In genomic region chr7:50486884-50487420, GRCm38 (mm10) we compare ENCODE assay signal across 25 mouse cellular contexts.
DNase-seq lines count a peak whose midpoint lies in the region; ATAC-seq lines count a peak whose summit lies in the region.
"Had no signal": no experiment of that assay in that cellular context is flagged by ENCODE, and none has a peak within 500 bp of the region (broad histone marks: within the 10 kb centered on the region; RNA-seq: fewer than 3 reads in every experiment).

No protein-coding gene starts in this region.

- H3K9ac ChIP-seq in lung, embryonic 16.5 days (ENCODE audit: low read length) = no peak overlapping the region
- H3K9ac ChIP-seq: embryonic facial prominence, embryonic 12.5 days; embryonic facial prominence, embryonic 15.5 days; forebrain, postnatal 0 days; hindbrain, embryonic 12.5 days had no signal

- H3K4me1 ChIP-seq in lung, embryonic 16.5 days (replicated peaks; ENCODE audit: control insufficient read depth, insufficient read depth, low read length) = no peaks in the 10 kb centered on the region
- H3K4me1 ChIP-seq: embryonic facial prominence, embryonic 12.5 days; embryonic facial prominence, embryonic 15.5 days; hindbrain, embryonic 12.5 days had no signal

- no peaks in the 10 kb centered on the region for H3K27me3 ChIP-seq in lung, embryonic 16.5 days (ENCODE audit: control insufficient read depth, insufficient read depth, low read depth, low read length)
- H3K27me3 ChIP-seq: CH12.LX; embryonic facial prominence, embryonic 12.5 days; embryonic facial prominence, embryonic 15.5 days; hindbrain, embryonic 12.5 days; Patski had no signal

- H3K36me3 ChIP-seq in lung, embryonic 16.5 days (ENCODE audit: control insufficient read depth, insufficient read depth, low read length) = no peaks in the 10 kb centered on the region
- H3K36me3 ChIP-seq: embryonic facial prominence, embryonic 12.5 days; embryonic facial prominence, embryonic 15.5 days; G1E; hindbrain, embryonic 12.5 days had no signal

- 41% methylated on average over 4 of the region's 4 CpGs for WGBS in lung, embryonic 16.5 days

- no peaks in the 10 kb centered on the region for H3K9me3 ChIP-seq in lung, embryonic 16.5 days (ENCODE audit: control insufficient read depth, low read length)
- H3K9me3 ChIP-seq: embryonic facial prominence, embryonic 12.5 days; embryonic facial prominence, embryonic 15.5 days; hindbrain, embryonic 12.5 days had no signal

- ATAC-seq in lung, embryonic 16.5 days (ENCODE audit: low read depth) = peak; percentile 86
- ATAC-seq in megakaryocyte progenitor cell, adult 5-6 weeks (replicated peaks; ENCODE audit: poor library complexity) = no peak
- ATAC-seq: forebrain, embryonic 14.5 days; forebrain, postnatal 0 days; Patski had no signal

- DNase-seq in kidney, postnatal 4 days = peak; percentile 5 to 11
- DNase-seq in kidney, adult 8-10 months = no peak
- no peak for DNase-seq in lung, adult 18-20 months
- DNase-seq in lung, postnatal 10 days = peak; percentile 9
- peak; percentile 13 for DNase-seq in lung, postnatal 36 days
- DNase-seq: adrenal gland, postnatal 10 days; adrenal gland, postnatal 36 days; B cell, adult 2 months; cerebellum, adult 18-20 months; cerebellum, adult 9-10 months; cerebellum, postnatal 14 days; forebrain, postnatal 0 days; gastrocnemius, adult 2 months; gastrocnemius, postnatal 14 days; heart, adult 11 months had no signal

- H3K4me2 ChIP-seq in lung, embryonic 16.5 days (ENCODE audit: low read depth, low read length) = no peak overlapping the region
- H3K4me2 ChIP-seq: embryonic facial prominence, embryonic 12.5 days; embryonic facial prominence, embryonic 15.5 days; heart, embryonic 11.5 days; hindbrain, embryonic 12.5 days had no signal

- no peak overlapping the region for H3K27ac ChIP-seq in lung, embryonic 16.5 days (ENCODE audit: low read length)
- H3K27ac ChIP-seq: embryonic facial prominence, embryonic 12.5 days; embryonic facial prominence, embryonic 15.5 days; gastrocnemius, adult 2 months; hindbrain, embryonic 12.5 days had no signal

- H3K4me3 ChIP-seq in lung, embryonic 16.5 days (ENCODE audit: low read length) = no peak overlapping the region
- H3K4me3 ChIP-seq: embryonic facial prominence, embryonic 12.5 days; embryonic facial prominence, embryonic 15.5 days; gastrocnemius, adult 2 months; hindbrain, embryonic 12.5 days had no signal

Comparison
In these comparisons a context has a peak if more than half of its experiments do, and no peak if none do; other contexts are left out.
1. DNase-seq: peak in kidney, postnatal 4 days (2 of 2), lung, postnatal 10 days (single experiment) and lung, postnatal 36 days (single experiment); none in kidney, adult 8-10 months (0 of 2) and lung, adult 18-20 months (0 of 2).